Mouse (Mus musculus) G1E (cell line): ENCODE results near the gene Psmd5. TPM values are rescaled to one million over a fixed set of nuclear protein-coding genes. Genes with fewer than 3 reads are reported as not detected.

Experiments used
- ATAC-seq: 2 replicates; pipeline ENCODE4 v1.8.0; 2016; ENCODE audit warnings: mild to moderate bottlenecking; ENCODE audit not compliant: insufficient number of reproducible peaks, poor library complexity, low FRiP score, severe bottlenecking; ENCODE audit errors: extremely low read depth
- DNase-seq: peaks from one replicate; pipeline ENCODE4 v3.0.0; 2012; ENCODE audit warnings: low spot score
- H3K27me3 ChIP-seq: 2 replicates; pipeline ENCODE4 v1.6.1; 2012; ENCODE audit warnings: mild to moderate bottlenecking, low read length, inconsistent platforms; ENCODE audit not compliant: insufficient read depth
- H3K36me3 ChIP-seq: replicated peaks from 2 replicates; pipeline ENCODE3; 2012; ENCODE audit warnings: mild to moderate bottlenecking, inconsistent platforms
- H3K4me1 ChIP-seq: 2 replicates; pipeline ENCODE4 v1.6.1; 2012; ENCODE audit warnings: low read depth, low read length, inconsistent platforms, mixed read lengths; ENCODE audit not compliant: insufficient read depth
- H3K4me3 ChIP-seq: 2 replicates; pipeline ENCODE4 v1.5.1; 2012; ENCODE audit warnings: low read depth, mild to moderate bottlenecking, inconsistent platforms, low read length, moderate library complexity, mixed read lengths
- H3K9me3 ChIP-seq: replicated peaks from 2 replicates; pipeline ENCODE4 v1.6.1; 2012; ENCODE audit warnings: inconsistent platforms
- CTCF ChIP-seq: IDR thresholded peaks from 2 replicates; pipeline ENCODE4 v1.5.1; 2012; ENCODE audit warnings: low read depth, low read length, inconsistent platforms, mixed read lengths
- GATA1 ChIP-seq: IDR thresholded peaks from 2 replicates; pipeline ENCODE4 v1.6.1; 2012; ENCODE audit warnings: borderline replicate concordance, low read length, inconsistent platforms, mixed read lengths
- GATA2 ChIP-seq: IDR thresholded peaks from 2 replicates; pipeline ENCODE4 v1.6.1; 2012; ENCODE audit warnings: low read depth, low read length, inconsistent platforms, borderline replicate concordance
- POLR2AphosphoS5 ChIP-seq: IDR thresholded peaks from 2 replicates; pipeline ENCODE4 v1.6.1; 2012; ENCODE audit warnings: low read depth, low read length, inconsistent platforms; ENCODE audit not compliant: insufficient replicate concordance
- TAL1 ChIP-seq: conservative IDR thresholded peaks from 2 replicates; pipeline ENCODE4 v1.6.1; 2012; ENCODE audit warnings: low read depth, low read length, inconsistent platforms, mixed read lengths
- polyA plus RNA-seq: library from polyadenylated mRNA; stranded (reverse); fragments of >175 nt; gene quantifications from 2 replicates; pipeline ENCODE4 v1.2.3, GENCODE M21; 2012
- total RNA-seq, 2 experiments: library from RNA; stranded (forward) in 1 of 2; stranded (reverse) in 1 of 2; fragments of 200-1000 nt in 1 of 2; fragments of >200 nt in 1 of 2; fragmentation: Nextera tagmentation in 1 of 2; gene quantifications; 2 replicates each; pipeline ENCODE4 v1.2.3; 2014 to 2017

Gene Psmd5
- total and polyA plus RNA-seq, 3 experiments, result 12.0 to 76.4 (median 44.7) TPM

GRCm38 (mm10) chr2:34812706-34813105, 62.1 kb downstream of the Psmd5 start:
- peaks cover 83% of the 10 kb centered on the region for H3K36me3 ChIP-seq
- TF ChIP-seq POLR2AphosphoS5 (no peak), GATA2 (no peak), CTCF (no peak), TAL1 (no peak), GATA1 (no peak)
- ATAC-seq (no peak), DNase-seq (no peak)
- no peaks in the 10 kb centered on the region for H3K27me3 ChIP-seq
- H3K4me1 ChIP-seq, result peaks cover 60% of the 10 kb centered on the region
- H3K4me3 ChIP-seq, result no peak overlapping the region
- no peaks in the 10 kb centered on the region for H3K9me3 ChIP-seq

GRCm38 (mm10) chr2:34810775-34811174, 64.0 kb downstream of the Psmd5 start:
- Histone ChIP-seq H3K36me3 (peaks cover 83% of the 10 kb centered on the region), H3K4me3 (no peak overlapping the region), H3K4me1 (peaks cover 70% of the 10 kb centered on the region), H3K27me3 (no peaks in the 10 kb centered on the region), H3K9me3 (no peaks in the 10 kb centered on the region)
- TF ChIP-seq TAL1 (0 out of 2 replicates have a peak, but pooled peaks have one; percentile 20), CTCF (no peak), POLR2AphosphoS5 (no peak)
- ATAC-seq (no peak), DNase-seq (no peak)

GRCm38 (mm10) chr2:34809568-34809967, 65.2 kb downstream of the Psmd5 start:
- Histone ChIP-seq H3K27me3 (no peaks in the 10 kb centered on the region), H3K4me1 (peaks cover 78% of the 10 kb centered on the region), H3K4me3 (no peak overlapping the region; the same call in 1 of the 2 replicates), H3K36me3 (peaks cover 80% of the 10 kb centered on the region), H3K9me3 (no peaks in the 10 kb centered on the region)
- TF ChIP-seq TAL1 (peak; percentile 47; the same call in 1 of the 2 replicates), GATA2 (no peak), CTCF (no peak), POLR2AphosphoS5 (no peak)
- no peak for DNase-seq
- ATAC-seq, result peak; percentile 43; the same call in 1 of the 2 replicates

GRCm38 (mm10) chr2:34808057-34808456, 66.7 kb downstream of the Psmd5 start:
- Histone ChIP-seq H3K9me3 (no peaks in the 10 kb centered on the region), H3K4me1 (peaks cover 86% of the 10 kb centered on the region), H3K36me3 (peaks cover 75% of the 10 kb centered on the region), H3K4me3 (no peak overlapping the region; the same call in 1 of the 2 replicates), H3K27me3 (no peaks in the 10 kb centered on the region)
- TF ChIP-seq GATA1 (no peak), TAL1 (peak; percentile 23; the same call in 1 of the 2 replicates)
- DNase-seq (no peak), ATAC-seq (no peak)

- peak overlapping the region; percentile 54; the same call in 1 of the 2 replicates for H3K4me3 ChIP-seq
Observed at GRCm38 (mm10) chr2:34805364-34805950, 69.3 kb downstream of the Psmd5 start.

GRCm38 (mm10) chr2:34804815-34805214, 70.0 kb downstream of the Psmd5 start:
- DNase-seq (no peak), ATAC-seq (no peak)
- TF ChIP-seq TAL1 (peak; percentile 50; the same call in 1 of the 2 replicates), CTCF (no peak)
- Histone ChIP-seq H3K27me3 (no peaks in the 10 kb centered on the region), H3K9me3 (no peaks in the 10 kb centered on the region), H3K36me3 (peaks cover 46% of the 10 kb centered on the region), H3K4me3 (no peak overlapping the region; the same call in 1 of the 2 replicates), H3K4me1 (peaks cover 70% of the 10 kb centered on the region)

More at GRCm38 (mm10) chr2:34805364-34805950, 69.3 kb downstream of the Psmd5 start:
- DNase-seq (no peak), ATAC-seq (no peak)
- no peak for TF ChIP-seq GATA1
- no peak for TF ChIP-seq CTCF
- no peak for TF ChIP-seq POLR2AphosphoS5
- TF ChIP-seq GATA2, result no peak
- TF ChIP-seq TAL1, result no peak
- Histone ChIP-seq H3K9me3 (no peaks in the 10 kb centered on the region), H3K36me3 (peaks cover 51% of the 10 kb centered on the region), H3K4me1 (peaks cover 72% of the 10 kb centered on the region), H3K27me3 (no peaks in the 10 kb centered on the region)

- DNase-seq (no peak), ATAC-seq (no peak)
- no peak overlapping the region; the same call in 1 of the 2 replicates for H3K4me3 ChIP-seq
- peaks cover 45% of the 10 kb centered on the region for H3K36me3 ChIP-seq
- no peaks in the 10 kb centered on the region for H3K9me3 ChIP-seq
- TF ChIP-seq POLR2AphosphoS5 (no peak), GATA2 (no peak), TAL1 (no peak), GATA1 (no peak), CTCF (no peak)
- no peaks in the 10 kb centered on the region for H3K27me3 ChIP-seq
- H3K4me1 ChIP-seq, result peaks cover 63% of the 10 kb centered on the region
Observed at GRCm38 (mm10) chr2:34804172-34804571, 70.6 kb downstream of the Psmd5 start.
